Mouse (Mus musculus) cerebellum, adult 2 months (tissue): ENCODE data around the gene Fras1.

Experiments
- CTCF ChIP-seq: fragments of 200-500 bp; IDR thresholded peaks from 2 replicates; pipeline ENCODE4 v1.5.1; 2011; ENCODE audit warnings: low read depth, mild to moderate bottlenecking, control low read depth, low read length, moderate library complexity, borderline replicate concordance; ENCODE audit not compliant: insufficient read depth
- POLR2A ChIP-seq: fragments of 200-500 bp; IDR thresholded peaks from 2 replicates; pipeline ENCODE4 v1.6.1; 2011; ENCODE audit warnings: low read length, control low read depth, borderline replicate concordance; ENCODE audit not compliant: insufficient read depth

GRCm38 (mm10) chr5:96333963-96334362 lies 39.8 kb upstream of the Fras1 start:
- TF ChIP-seq CTCF (no peak), POLR2A (no peak)
